Mouse (Mus musculus): ENCODE results near the gene Sec11a.
A peak's percentile ranks its signal among the peaks of the same experiment; 100 is the strongest.

Sec11a gene

GRCm38 (mm10) chr7:80894815-80895519 is 52.6 kb downstream of the Sec11a start:
- no peak for DNase-seq

- DNase-seq = no peak
These were observed 53.4 kb downstream of the Sec11a start for GRCm38 (mm10) chr7:80894196-80894595.

- no peak for DNase-seq
These were observed 53.8 kb downstream of the Sec11a start for GRCm38 (mm10) chr7:80893753-80894129.

GRCm38 (mm10) chr7:80893086-80893752 is 54.4 kb downstream of the Sec11a start:
- DNase-seq = no peak

GRCm38 (mm10) chr7:80889841-80890241 is 57.7 kb downstream of the Sec11a start:
- DNase-seq = peak; percentile 78

GRCm38 (mm10) chr7:80889021-80889511 is 58.5 kb downstream of the Sec11a start:
- DNase-seq = peak in 1 of 2 experiments; percentile 13

- DNase-seq = no peak
These were observed 59.0 kb downstream of the Sec11a start for GRCm38 (mm10) chr7:80888595-80888994.

GRCm38 (mm10) chr7:80885666-80886065 is 61.9 kb downstream of the Sec11a start:
- peak; percentile 57 to 65 for DNase-seq

- peak; percentile 76 to 79 for DNase-seq
These were observed 64.6 kb downstream of the Sec11a start for GRCm38 (mm10) chr7:80882830-80883505.

- DNase-seq = no peak
These were observed 71.9 kb downstream of the Sec11a start for GRCm38 (mm10) chr7:80875727-80876126.

GRCm38 (mm10) chr7:80873631-80874030 is 73.9 kb downstream of the Sec11a start:
- DNase-seq = no peak

- no peak for DNase-seq
These were observed 74.5 kb downstream of the Sec11a start for GRCm38 (mm10) chr7:80873038-80873437.

GRCm38 (mm10) chr7:80868686-80869085 is 78.9 kb downstream of the Sec11a start:
- DNase-seq = no peak

GRCm38 (mm10) chr7:80866514-80867147 is 80.9 kb downstream of the Sec11a start:
- no peak for DNase-seq

- no peak for DNase-seq
These were observed 82.1 kb downstream of the Sec11a start for GRCm38 (mm10) chr7:80865521-80865920.

GRCm38 (mm10) chr7:80864831-80865230 is 82.7 kb downstream of the Sec11a start:
- peak; percentile 43 to 65 for DNase-seq

GRCm38 (mm10) chr7:80864151-80864550 is 83.4 kb downstream of the Sec11a start:
- no peak for DNase-seq

GRCm38 (mm10) chr7:80863520-80863919 is 84.1 kb downstream of the Sec11a start:
- no peak for DNase-seq

GRCm38 (mm10) chr7:80862475-80862874 is 85.1 kb downstream of the Sec11a start:
- DNase-seq = no peak

- peak; percentile 85 for DNase-seq
These were observed 86.8 kb downstream of the Sec11a start, which contains the start of gene Zscan2 for GRCm38 (mm10) chr7:80860729-80861274. Zscan2 (plus strand) TSS chr7:80860920.

GRCm38 (mm10) chr7:80860227-80860626 is 87.4 kb downstream of the Sec11a start:
- DNase-seq = peak; percentile 66 to 71

GRCm38 (mm10) chr7:80857181-80857580 is 90.4 kb downstream of the Sec11a start:
- DNase-seq = peak; percentile 87 to 89

- no peak for DNase-seq
These were observed 92.3 kb downstream of the Sec11a start for GRCm38 (mm10) chr7:80855316-80855715.
